Mouse (Mus musculus) cerebellum, adult 9-11 months (tissue): ENCODE results near the gene Wee1.
"Not testable (repeated sequence)": the region's sequence is repeated elsewhere in the genome, so short reads cannot be mapped to it uniquely, and the experiment has no call there.

ENCODE experiments used
- DNase-seq: peaks from one replicate; pipeline ENCODE4 v3.0.0; 2022

Gene Wee1

DNA sequence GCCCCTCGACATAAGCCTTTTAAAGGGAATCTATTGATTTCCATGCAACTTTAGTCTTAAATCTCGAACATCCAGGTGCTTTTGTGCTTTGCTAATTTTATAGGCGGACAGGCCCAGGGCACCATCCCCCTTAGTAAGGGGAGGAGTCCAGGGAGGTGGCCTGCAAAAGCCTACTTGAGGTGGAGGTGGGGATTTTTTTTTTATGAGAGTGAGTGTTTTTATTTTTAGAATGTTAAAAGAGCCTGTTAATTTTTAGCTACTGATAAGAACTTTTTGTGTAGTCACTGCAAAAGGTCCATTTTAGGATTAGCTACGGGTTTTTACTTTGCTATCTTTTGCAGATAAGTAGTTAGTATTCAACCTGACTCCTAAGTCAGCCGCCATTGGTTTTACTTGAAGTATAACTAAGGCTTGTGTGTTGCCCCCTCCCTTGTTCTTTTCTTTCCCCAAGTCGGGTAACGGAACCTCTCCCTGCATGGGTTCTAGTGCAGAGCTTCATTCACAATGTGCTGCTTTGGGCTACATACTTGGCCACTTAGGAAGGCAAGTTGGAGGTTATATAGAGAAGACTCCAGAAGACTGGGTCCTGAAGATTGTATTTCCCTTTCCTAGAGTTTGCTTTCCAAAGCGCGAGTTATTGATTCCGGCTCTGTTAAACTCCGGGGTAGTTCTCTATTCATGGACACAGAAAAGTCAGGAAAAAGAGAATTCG, 2.2 kb downstream of the Wee1 start:
- DNase-seq, result peak; percentile 25

DNA sequence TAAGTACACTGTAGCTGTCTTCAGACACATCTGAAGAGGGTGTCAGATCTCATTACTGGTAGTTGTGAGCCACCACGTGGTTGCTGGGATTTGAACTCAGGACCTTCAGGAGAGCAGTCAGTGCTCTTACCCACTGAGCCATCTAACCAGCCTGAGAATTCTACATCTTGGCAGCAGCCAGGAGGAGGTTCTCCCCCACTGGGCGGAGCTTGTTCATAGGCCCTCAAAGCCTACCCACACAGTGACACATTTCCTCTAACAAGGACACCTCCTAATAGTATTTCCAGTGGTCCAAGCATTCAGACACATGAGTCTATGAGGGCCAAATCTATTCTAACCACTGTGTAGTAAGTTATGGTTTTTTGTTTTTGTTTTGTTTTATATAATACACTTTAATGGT, 6.7 kb downstream of the Wee1 start:
- no peak for DNase-seq

DNA sequence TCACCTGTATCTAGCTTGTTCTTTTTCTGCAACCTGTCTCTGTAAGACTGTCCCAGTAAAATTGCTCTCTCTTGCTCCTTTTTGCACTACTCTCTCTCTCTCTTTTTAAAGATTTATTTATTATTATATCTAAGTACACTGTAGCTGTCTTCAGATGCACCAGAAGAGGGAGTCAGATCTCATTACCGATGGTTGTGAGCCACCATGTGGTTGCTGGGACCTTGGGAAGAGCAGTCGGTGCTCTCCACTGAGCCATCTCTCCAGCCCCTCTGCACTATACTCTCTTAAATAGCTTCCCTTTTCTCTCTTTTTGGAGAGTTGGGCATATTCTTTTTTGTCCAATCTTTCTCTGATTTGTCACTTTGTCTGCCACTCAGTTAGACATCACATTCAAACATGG, 10.4 kb downstream of the Wee1 start:
- DNase-seq, result not testable (repeated sequence)

DNA sequence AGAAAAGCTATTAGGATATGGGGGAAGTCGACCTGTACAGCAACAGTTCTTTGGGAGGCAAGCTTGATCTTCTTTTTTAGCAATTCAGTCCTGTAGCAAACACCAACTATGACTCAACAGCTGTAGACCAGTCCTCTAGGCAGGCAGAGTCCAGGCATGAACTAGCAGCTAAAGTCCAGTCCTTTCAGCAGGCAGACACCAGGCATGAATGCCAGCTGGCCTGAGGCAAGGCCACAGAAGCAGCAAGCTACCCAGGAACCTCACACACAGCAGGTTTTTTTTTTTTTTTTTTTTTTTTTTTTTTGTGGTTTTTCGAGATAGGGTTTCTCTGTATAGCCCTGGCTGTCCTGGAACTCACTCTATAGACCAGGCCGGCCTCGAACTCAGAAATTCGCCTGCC, 12.1 kb downstream of the Wee1 start:
- DNase-seq, result no peak

DNA sequence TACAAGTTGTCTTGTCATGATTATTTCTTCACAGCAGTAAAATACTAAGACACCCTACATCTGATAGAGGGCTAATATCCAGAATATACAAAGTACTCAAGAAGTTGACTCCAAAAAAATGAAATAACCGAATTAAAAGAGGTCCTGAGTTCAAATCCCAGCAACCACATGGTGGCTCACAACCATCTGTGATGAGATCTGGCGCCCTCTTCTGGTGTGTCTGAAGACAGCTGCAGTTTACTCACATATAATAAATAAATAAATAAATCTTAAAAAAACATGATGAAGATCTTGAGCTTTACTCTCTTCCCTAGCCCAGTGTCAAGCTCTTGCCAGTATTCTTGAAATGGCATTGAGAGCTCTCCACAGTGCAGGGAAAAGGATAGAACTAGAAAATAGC, 16.7 kb downstream of the Wee1 start:
- no peak for DNase-seq

DNA sequence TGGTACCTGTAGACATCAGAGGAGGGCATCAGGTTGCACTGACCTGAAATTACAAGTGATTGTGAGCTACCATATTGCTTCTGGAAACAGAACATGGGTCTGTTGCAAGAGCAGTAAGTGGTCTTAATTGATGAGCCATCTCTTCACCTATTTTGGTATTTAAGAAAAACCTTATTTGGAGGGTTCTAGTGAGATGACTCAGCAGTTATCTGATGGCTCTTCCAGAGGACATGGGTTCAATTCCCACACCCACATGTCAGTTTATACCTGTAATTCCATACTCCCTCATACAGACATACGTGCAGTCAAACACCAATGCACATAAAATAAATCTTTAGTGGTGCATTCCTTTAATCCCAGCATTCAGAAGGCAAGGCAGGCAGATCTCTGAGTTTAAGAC, 22.0 kb downstream of the Wee1 start:
- no peak for DNase-seq

DNA sequence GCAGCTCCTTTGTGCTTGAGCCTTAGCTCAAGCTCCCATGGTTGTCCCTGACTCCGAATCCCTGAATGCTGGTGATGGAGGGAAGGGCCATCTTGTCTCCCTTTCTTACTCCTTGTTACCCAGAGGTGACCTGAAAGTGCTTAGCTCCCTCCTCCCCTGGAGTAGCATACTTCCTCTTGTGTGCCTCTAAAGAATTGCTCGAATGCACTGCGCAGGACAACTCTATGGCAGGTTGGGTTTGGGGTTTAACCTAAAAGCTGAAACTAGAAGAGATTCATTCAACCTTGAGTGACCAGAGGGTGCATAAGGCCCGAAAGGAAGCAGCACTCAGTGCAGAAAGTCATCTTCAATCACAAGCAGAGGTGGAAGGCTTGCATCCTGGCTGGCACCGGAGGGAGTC, 31.0 kb downstream of the Wee1 start:
- no peak for DNase-seq

DNA sequence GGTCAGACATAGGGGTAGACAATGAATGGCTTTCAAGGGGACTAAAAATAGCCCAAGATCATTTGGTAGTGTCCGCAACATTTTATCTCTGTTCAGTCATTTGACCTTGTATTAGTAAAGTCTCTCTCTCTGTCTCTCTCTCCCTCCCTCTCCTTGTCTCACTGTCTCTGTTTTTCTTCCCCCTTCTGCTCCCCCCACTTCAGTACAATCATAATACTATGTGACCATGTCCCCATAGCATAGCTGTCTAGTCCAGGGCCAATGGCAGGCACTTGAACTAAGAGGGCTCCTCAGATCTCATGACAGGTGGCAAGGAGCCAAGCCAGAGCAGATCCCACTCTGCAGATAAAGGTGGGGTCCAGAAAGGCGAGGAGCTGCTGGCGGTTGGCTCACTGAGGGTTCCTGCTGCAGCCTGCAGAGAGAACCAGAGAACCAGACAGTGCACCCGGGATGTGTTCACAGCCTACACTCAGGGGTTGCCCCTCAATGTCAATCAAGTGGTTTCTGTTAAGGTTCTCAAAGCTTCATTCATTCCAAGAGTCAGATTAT, 34.9 kb downstream of the Wee1 start:
- no peak for DNase-seq

DNA sequence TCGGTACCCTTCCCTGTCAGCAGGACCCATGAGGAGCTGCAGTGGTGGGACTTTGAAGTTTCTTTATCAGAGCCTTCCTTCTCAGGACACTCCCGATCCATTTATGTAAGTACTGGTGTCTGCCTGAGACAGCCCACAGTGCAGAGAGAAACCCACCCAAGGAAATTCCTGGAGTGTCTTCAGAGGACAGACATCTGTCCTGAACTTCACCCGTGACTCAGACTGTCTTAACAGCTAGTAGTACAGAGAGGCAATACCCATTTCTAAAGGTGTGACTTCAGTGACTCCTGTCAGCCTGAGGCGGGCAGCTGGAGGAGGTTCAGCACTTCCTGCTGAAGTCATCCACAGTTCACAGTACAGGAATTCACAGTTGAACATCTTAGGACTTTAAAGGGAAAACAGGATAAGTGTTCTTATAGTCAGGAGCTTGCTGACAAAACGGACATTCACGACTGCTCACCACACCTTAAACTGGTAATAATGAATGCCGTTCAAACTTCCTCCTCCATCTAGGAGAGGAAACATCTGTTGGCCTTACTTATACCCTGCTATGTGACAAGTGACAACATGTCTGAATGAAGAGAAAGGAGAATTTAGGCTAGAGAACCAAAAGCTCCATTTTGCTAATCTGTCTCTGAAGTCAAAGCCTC, 35.5 kb downstream of the Wee1 start:
- DNase-seq, result no peak

DNA sequence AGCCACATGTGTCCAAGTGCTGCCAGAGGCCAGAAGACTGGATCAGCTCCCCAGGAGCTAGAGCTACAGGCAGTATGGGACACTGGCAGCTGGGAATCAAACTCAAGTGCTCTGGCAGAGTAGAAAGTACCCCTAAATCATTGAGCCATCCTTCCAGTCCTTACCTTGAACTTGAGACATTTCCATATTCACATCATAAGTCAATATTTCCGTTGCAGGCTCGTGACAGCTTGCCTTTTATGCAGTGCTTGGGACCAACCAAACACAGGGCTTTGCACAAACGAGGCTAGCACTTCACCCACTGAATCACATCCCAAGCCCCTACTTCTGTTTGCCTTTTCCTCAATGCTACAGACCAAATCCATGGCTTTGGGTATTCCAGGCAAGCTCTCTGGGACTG, 36.2 kb downstream of the Wee1 start:
- no peak for DNase-seq

DNA sequence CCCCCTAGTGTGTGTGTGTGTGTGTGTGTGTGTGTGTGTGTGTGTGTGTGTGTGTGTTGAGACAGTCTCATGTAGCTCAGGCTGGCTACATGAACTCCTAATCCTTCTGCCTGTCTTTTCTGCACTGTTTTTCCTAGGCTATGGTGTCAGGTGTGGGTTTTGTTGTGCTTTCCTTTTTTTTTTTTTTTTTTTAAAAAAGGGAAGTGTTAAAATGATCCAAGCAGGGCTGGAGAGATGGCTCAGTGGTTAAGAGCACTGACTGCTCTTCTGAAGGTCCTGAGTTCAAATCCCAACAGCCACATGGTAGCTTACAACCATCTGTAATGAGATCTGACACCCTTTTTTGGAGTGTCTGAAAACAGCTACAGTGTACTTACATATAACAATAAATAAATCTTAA, 38.3 kb downstream of the Wee1 start:
- not testable (repeated sequence) for DNase-seq

DNA sequence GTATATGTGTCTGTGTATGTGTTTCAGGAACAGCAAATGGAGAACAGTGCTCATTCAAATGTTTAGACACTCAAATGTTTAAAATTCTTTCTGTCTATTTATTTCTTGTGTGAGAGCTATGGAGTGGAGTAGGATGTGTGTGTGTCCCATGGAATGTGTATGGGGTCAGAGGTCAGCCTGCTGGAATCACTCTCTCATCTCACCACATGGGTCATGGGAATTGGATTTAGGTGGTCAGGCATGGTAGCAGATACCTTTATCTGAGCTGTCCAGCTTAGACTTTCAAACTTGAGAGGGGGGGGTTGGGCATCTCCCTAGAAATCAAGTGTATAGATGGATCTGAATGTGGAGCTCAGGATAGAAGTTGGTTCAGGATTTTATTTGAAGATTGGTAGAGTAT, 38.8 kb downstream of the Wee1 start:
- no peak for DNase-seq

DNA sequence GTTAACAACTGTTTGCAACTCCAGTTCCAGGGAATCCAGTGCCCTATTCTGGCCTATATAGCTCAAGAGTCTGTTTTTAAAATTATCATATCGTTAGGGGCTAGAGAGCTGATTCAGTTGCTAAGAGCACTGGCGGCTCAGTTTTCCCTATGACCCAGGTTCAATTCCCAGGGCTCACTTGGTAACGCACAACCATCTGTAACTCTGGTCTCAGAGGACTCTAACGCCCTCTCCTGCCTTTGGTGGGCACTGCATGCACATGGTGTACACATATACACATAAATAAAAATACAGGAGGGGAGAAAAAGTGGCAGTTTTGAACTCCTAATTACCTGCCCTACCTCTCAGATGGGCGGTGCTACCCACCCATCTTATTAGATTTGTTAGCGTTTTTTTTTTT, 41.2 kb downstream of the Wee1 start:
- no peak for DNase-seq

DNA sequence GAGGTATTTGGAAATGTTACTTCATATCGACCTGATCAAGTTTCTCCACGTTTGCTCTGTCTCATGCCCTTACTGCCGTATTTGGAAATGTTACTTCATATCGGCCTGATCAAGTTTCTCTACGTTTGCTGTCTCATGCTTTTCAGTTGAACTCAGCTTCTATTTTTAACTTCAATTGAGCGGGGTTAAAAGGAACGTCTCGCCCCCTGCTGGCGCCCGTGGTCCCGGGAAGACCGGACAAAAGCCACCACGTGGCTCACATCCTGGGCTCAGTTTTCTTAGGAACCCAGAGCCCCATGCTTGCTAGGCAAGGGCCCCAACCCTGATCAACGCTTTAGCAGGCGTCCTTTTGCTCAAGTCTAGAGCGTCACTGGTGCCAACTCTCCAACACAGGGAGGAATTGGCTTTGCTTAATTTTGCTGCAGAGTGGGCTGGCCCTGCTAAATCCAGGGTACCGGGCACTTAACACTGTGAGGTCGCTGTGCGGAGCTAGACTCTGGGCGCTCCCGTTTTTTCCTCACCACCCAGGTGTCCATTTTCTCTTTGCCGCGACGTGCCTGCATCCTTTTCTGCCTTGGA, 42.3 kb downstream of the Wee1 start:
- DNase-seq, result peak; percentile 48

DNA sequence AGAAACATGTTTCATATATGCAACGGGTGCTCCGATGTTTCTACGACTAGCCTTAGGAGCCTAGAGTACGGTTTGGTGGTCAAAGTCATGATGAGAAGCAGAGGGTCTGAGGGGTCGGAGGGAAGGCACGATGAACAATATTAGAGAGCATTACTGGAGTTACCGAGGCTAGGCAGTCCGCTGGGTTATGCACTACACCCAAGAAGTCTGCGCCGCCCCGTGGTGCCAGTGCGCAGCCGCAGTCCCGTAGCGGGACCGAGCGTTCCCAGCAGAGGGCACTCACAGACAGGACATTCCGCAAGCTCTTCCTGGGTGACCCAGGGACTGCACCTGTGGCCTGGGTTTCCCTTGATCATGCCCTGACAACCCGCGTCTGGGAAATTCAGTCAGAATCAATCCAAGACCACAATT, 42.9 kb downstream of the Wee1 start:
- peak; percentile 89 for DNase-seq

DNA sequence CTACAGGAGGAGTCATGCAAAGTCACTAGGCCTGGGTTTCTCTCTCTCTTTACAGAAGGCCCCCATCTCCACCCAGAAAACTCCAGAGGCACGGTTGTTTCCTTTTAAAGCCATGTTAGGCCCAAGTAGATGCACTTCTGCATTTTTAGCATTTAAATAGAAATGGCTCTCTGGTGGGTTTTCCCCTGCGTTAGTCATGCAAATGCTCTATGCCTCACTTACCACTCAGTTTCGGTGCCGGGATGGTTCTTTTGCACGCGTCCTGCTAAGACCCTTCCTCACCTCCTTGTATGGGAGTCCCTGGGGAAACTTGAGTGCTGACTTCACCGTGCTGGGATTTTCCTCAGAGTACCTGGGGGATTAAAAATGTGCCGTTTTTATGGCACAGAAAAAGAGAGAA, 44.4 kb downstream of the Wee1 start:
- DNase-seq, result no peak

DNA sequence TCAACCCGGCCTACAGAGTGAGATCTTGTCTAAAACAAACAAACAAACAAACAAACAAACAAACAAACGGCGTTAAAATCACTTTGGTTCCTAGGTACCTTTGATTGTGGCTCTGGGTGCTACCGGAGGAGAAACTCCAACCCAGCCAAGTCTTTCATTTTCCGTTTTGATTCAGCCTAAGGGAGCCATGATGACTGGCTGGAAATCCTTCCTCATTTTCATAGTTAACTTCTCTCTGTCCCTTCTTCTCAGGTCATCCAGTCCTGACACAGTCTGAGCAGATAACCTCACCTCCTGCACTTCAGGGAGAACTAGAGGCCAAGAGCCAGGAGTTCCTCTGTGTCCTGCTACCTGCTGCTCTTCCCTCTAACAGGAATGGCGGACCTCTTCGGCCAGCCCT, 57.4 kb downstream of the Wee1 start:
- no peak for DNase-seq

DNA sequence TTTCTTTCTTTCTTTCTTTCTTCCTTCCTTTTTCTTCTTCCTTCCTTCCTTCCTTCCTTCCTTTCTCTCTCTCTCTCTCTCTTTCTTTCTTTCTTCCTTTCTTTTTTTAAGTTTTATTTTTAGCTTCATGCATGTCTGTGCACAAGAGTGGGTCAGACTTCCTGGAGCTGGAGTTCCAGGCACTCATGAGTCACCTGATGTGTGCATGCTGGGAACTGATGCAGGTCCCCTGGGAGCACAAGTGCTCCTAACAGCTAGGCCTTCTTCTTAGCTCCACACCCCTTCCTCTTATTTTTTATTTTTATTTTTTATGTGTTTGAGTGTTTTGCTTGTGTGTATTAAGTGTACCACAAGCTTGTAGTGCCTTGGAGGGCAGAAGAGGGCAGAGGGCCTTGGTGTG, 58.8 kb downstream of the Wee1 start:
- no peak for DNase-seq

DNA sequence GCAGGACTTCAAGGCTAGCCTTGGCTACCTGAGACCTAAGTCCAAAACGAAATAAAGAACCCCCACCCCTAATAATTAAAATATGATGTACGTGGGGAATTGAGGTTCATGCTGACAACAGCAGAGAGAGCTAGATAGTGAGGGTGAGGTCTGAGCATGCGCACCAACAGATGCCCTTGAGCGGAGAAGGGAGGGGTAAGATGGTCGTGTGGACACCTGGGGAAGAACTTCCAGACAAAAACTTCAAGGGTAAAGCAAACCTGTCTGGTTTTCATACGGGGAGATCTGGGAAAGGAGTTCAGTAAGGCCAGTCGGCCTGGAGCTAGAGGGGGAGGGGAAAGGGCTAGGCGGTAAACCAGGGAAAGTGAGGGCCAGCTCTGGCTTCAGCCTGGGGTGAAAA, 59.6 kb downstream of the Wee1 start:
- DNase-seq, result no peak

DNA sequence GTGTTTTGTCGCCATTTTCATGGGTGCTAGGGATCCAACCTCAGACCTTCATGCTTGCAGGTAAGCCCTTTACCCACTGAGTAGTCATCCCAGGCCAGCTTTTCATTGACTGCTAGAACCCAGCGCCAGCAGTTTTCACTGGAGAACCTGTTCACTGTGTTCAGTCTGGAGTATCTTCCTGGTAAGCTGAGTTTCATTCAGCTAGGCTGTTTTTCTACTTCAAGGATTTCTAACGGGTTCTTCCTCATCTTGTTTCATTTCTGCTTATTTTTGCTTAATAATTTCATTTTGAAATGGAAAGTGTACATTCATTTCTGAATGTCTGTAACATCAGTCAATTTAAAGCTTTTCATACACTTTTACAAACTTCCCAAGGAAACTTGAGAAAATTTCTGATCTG, 62.8 kb downstream of the Wee1 start:
- no peak for DNase-seq

DNA sequence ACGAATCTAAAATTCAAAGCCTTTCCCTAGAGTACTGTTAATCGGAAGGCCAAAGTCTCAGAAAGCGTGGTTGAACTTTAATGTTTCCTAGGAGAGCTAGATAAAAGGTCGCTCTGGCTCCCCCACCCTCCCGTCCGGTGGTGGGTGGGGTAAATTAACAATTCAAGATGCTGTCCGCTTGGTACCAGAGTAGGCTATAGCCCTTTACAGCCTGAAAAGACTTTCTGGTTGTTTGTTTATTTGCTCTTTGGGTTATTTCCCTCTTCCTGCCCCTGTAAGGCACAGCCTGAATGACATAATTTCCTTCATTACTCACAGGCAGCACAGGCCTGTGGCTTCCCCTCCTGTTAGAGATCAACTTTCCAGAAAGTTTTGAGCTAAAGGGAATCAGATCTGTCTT, 68.1 kb downstream of the Wee1 start:
- no peak for DNase-seq
